Mouse (Mus musculus) forebrain, embryonic 14.5 days (tissue): ENCODE results near the gene Pate4. TPM values are rescaled to one million over a fixed set of nuclear protein-coding genes. Genes with fewer than 3 reads are reported as not detected.
"Not testable (repeated sequence)": the region's sequence is repeated elsewhere in the genome, so short reads cannot be mapped to it uniquely, and the experiment has no call there.

Source experiments
- ATAC-seq: fragments of 200-750 bp; cut with Nextera tagmentation; 2 replicates; pipeline ENCODE4 v1.8.0; 2017; ENCODE audit warnings: mild to moderate bottlenecking, moderate library complexity
- DNase-seq: peaks from one replicate; pipeline ENCODE4 v3.0.0-alpha.2; 2015; ENCODE audit warnings: low spot score
- H3K27ac ChIP-seq: fragments of 300-500 bp; sonication (generic); 2 replicates; pipeline ENCODE4 v1.5.1; 2014; ENCODE audit warnings: low read depth, mild to moderate bottlenecking, control low read depth, low read length, moderate library complexity
- H3K27me3 ChIP-seq: fragments of 300-500 bp; sonication (generic); replicated peaks from 2 replicates; pipeline ENCODE4 v1.6.1; 2014; ENCODE audit warnings: low read length, control low read depth, mixed read lengths; ENCODE audit not compliant: control insufficient read depth, insufficient read depth
- H3K36me3 ChIP-seq: fragments of 300-500 bp; sonication (generic); 2 replicates; pipeline ENCODE4 v1.6.1; 2014; ENCODE audit warnings: low read length, control low read depth; ENCODE audit not compliant: control insufficient read depth, insufficient read depth
- H3K4me1 ChIP-seq: fragments of 300-500 bp; sonication (generic); 2 replicates; pipeline ENCODE4 v1.6.1; 2014; ENCODE audit warnings: antibody characterized with exemption, low read length, control low read depth; ENCODE audit not compliant: control insufficient read depth, insufficient read depth
- H3K4me2 ChIP-seq: fragments of 300-500 bp; sonication (generic); 2 replicates; pipeline ENCODE4 v1.6.1; 2014; ENCODE audit warnings: mild to moderate bottlenecking, control low read depth, low read length
- H3K4me3 ChIP-seq: fragments of 300-500 bp; sonication (generic); 2 replicates; pipeline ENCODE4 v1.5.1; 2014; ENCODE audit warnings: low read depth, low read length, control low read depth
- H3K9ac ChIP-seq: fragments of 300-500 bp; sonication (generic); 2 replicates; pipeline ENCODE4 v1.6.1; 2014; ENCODE audit warnings: mild to moderate bottlenecking, low read length, control low read depth, moderate library complexity
- H3K9me3 ChIP-seq: fragments of 300-500 bp; sonication (generic); replicated peaks from 2 replicates; pipeline ENCODE4 v1.6.1; 2016; ENCODE audit warnings: low read length, control low read depth, mixed read lengths; ENCODE audit not compliant: control insufficient read depth
- WGBS: fragments of 180-500 bp; shearing (Covaris S2); extraction: QIAGEN DNeasy Blood & Tissue Kit; methylation state at CpG from one replicate; pipeline ENCODE4 v1.1.7; 2014; 5-methylcytosine and 5-hydroxymethylcytosine counted together
- polyA plus RNA-seq: library from polyadenylated mRNA; unstranded; fragments of >200 nt; fragmentation: Nextera tagmentation; extraction: Ambion mirVana; gene quantifications from 2 replicates; pipeline ENCODE4 v1.2.1, GENCODE M21; 2014

Pate4 gene
- not detected in 2 replicates for polyA plus RNA-seq

DNA sequence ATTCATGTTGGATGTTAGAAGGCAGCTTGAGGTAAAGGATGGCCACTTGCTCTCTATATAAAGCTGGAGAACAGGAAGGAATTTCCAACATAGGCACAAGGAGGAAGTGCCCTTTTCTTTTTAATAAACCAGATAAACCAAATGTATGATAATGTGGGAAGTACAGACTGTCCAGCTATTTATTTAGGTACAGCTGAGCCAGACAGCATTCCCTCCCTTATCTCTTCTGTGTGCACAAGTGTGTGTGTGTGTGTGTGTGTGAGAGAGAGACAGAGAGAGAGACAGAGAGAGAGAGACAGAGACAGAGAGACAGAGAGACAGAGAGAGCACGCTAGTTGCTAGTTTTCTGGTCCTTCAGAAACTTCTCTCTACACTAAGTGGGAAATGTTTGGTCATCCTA lies at the start of gene Pate4:
TSS of gene Pate4 (minus strand) at position 101 of the 400 bp plus-strand sequence.
- Histone ChIP-seq H3K4me2 (no peak within 1 kb of the TSS), H3K27ac (no peak within 1 kb of the TSS), H3K4me3 (no peak within 1 kb of the TSS), H3K27me3 (no peaks in the 10 kb centered on the region), H3K4me1 (no peaks in the 10 kb centered on the region), H3K9ac (no peak within 1 kb of the TSS), H3K36me3 (no peaks in the 10 kb centered on the region), H3K9me3 (no peaks in the 10 kb centered on the region)
- ATAC-seq (no peak), DNase-seq (no peak)
- WGBS, result 83% methylated on average over 1 of the region's 1 CpGs

DNA sequence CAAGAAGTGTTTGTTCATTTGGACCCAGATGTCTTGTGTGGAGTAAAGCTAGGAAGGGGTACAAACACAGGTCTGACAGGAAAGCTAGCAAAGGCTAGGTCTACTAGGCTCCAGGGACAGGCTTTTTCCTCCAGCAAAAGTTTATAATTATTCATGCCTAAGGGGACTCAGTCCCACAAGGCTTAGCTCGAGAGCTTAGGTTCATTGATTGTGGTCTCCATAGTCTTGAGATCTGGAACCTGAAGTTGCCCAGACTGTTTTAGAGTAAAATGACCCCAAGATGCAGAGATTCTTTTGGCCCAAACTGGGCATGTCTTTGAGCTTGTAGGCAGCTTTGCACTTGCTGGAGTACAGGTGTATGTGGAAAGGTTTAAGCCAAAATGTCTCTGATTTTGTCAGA lies 36.4 kb upstream of the Pate4 start, which contains the start of gene Pate3:
TSS of gene Pate3 (minus strand) at position 101 of the 400 bp plus-strand sequence.
- H3K4me3 ChIP-seq, result no peak within 1 kb of the TSS
- 74% methylated on average over 1 of the region's 1 CpGs for WGBS
- no peak for ATAC-seq

DNA sequence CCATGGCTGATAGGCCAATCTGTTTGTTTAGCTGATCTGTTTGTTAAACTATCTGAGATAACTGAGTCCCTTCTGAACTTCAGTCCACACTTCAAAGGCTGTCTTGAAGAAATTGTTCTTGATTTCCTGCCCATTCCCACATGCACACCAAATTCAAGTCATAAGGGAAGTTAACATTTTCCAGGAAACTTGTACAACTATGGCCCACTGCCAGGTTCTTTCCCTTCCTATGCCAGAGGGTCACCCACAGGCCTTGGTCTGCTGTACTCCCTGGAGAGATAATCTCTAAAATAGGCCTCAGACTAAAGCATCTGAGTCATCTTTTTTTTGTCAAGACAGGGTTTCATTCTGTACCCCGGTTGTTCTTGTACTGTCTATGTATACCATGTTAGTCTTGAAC lies 21.2 kb upstream of the Pate4 start:
- ATAC-seq (no peak), DNase-seq (no peak)
- Histone ChIP-seq H3K27me3 (no peaks in the 10 kb centered on the region), H3K36me3 (no peaks in the 10 kb centered on the region), H3K9ac (no peak overlapping the region), H3K9me3 (no peaks in the 10 kb centered on the region), H3K27ac (no peak overlapping the region), H3K4me2 (no peak overlapping the region), H3K4me3 (no peak overlapping the region), H3K4me1 (no peaks in the 10 kb centered on the region)
- 86% methylated on average over 1 of the region's 1 CpGs for WGBS

More for the DNA sequence above, 36.4 kb upstream of the Pate4 start, which contains the start of gene Pate3:
- no peaks in the 10 kb centered on the region for H3K9me3 ChIP-seq
- no peaks in the 10 kb centered on the region for H3K36me3 ChIP-seq
- no peaks in the 10 kb centered on the region for H3K27me3 ChIP-seq
- H3K9ac ChIP-seq, result no peak within 1 kb of the TSS
- no peak for DNase-seq
- no peak within 1 kb of the TSS for H3K4me2 ChIP-seq
- H3K4me1 ChIP-seq, result no peaks in the 10 kb centered on the region
- no peak within 1 kb of the TSS for H3K27ac ChIP-seq

DNA sequence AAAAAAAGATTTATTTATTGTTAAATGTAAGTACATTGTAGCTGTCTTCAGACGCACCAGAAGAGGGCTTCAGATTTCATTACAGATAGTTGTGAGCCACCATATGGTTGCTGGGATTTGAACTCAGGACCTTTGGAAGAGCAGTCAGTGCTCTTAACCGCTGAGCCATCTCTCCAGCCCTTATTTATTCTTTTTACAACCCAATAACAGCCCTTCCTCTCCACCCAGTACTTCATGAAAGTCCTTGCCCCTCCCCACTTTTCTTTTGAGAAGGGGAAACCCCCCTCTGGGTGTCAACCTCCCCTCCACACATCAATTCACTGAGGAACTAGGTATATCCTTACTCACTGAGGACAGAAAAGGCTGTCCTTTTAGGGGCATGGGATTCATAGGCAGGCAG lies 5.0 kb upstream of the Pate4 start:
- 67% methylated on average over 2 of the region's 2 CpGs for WGBS
- H3K9me3 ChIP-seq, H3K9ac ChIP-seq, H3K36me3 ChIP-seq, H3K4me2 ChIP-seq, H3K27me3 ChIP-seq, ATAC-seq, DNase-seq, H3K4me3 ChIP-seq, H3K27ac ChIP-seq, H3K4me1 ChIP-seq: not testable (repeated sequence)

DNA sequence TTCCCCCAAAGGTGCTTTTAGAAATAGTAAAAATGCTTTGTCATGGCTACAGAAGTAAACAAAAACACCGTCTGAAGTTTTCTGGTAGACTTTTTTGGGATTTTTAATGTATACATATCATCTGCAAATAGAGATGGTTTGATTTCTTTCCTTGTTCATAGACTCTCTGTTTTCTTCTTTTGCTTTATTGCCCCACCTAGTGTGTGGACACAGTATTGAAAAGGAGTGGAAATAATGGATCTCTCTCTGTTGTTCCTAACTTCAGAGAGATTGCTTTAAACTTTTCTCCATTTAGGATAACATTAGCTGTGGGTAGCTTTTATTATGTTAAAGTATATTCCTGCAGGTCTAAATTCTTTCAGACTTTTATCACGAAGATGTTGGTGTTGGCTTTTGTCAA lies 2.3 kb upstream of the Pate4 start:
- Histone ChIP-seq H3K9ac (no peak overlapping the region), H3K4me2 (no peak overlapping the region), H3K4me3 (no peak overlapping the region), H3K27me3 (no peaks in the 10 kb centered on the region), H3K36me3 (no peaks in the 10 kb centered on the region), H3K4me1 (no peaks in the 10 kb centered on the region), H3K9me3 (no peaks in the 10 kb centered on the region), H3K27ac (no peak overlapping the region)
- peak; percentile 17 for DNase-seq
- WGBS, result 36% methylated on average over 2 of the region's 2 CpGs
- ATAC-seq, result no peak

DNA sequence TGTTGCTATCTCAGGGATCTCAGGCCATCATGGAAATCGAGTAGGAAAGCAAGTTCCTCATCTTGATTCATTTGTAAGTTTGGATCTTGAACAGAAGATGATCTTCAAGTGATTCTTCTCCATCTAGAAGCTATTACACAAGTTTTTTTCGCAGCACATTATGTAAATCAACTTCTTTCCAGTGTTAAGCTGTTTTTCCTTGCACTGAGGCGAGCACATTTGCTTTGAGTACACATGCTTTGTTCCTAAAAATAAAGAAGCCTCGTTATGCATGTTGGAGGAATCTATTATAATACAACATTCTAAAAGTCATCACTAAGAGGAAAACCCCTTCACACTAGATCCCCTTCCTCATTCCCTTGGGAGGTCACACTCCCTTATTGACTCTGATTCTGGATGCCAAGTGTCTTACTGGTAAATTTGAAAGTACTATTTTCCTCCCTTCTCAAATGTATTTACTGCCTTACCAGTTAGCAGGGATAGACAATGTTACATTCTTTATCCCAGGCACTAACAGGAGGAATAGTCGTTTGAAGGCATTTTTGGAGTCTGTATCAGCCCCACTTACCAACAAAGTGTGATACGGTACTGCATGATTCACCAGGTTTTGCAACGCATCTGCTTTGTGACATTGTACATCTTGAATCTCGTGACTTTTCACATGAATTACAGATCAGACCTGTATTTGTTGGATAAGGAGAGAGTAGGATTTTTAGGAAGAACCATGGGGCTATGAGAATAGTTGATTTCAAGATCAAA lies 3.9 kb downstream of the Pate4 start:
- no peaks in the 10 kb centered on the region for H3K27me3 ChIP-seq
- DNase-seq (no peak), ATAC-seq (no peak)
- H3K4me3 ChIP-seq, result no peak overlapping the region
- H3K27ac ChIP-seq, result no peak overlapping the region
- WGBS, result 55% methylated on average over 8 of the region's 8 CpGs
- no peak overlapping the region for H3K4me2 ChIP-seq
- no peaks in the 10 kb centered on the region for H3K36me3 ChIP-seq
- no peak overlapping the region for H3K9ac ChIP-seq
- no peaks in the 10 kb centered on the region for H3K9me3 ChIP-seq
- no peaks in the 10 kb centered on the region for H3K4me1 ChIP-seq

DNA sequence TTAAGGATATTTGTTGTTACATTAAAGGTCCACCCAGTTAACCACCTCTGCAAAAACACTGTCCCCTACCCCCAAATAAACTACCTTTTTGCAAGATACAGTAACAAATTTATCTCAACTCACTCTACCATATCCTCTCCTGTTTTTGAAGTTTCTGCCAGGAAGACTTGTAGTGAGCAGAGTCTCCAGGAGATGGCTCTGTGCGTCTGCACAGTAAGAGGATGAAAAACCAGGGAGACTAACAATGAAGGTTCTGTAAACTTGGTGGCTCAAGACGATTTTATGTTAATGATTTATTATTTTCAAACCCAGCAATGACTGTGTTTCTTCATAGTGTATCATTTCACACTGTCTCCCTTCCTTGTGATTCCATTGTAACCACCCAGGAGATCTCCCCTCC lies 18.8 kb downstream of the Pate4 start:
- ATAC-seq, result no peak
- no peak overlapping the region for H3K4me3 ChIP-seq
- no peaks in the 10 kb centered on the region for H3K4me1 ChIP-seq
- no peaks in the 10 kb centered on the region for H3K36me3 ChIP-seq
- DNase-seq, result peak; percentile 43
- H3K27ac ChIP-seq, result no peak overlapping the region
- H3K9ac ChIP-seq, result no peak overlapping the region
- H3K4me2 ChIP-seq, result no peak overlapping the region
- H3K9me3 ChIP-seq, result no peaks in the 10 kb centered on the region
- 18% methylated on average over 2 of the region's 2 CpGs for WGBS
- no peaks in the 10 kb centered on the region for H3K27me3 ChIP-seq

DNA sequence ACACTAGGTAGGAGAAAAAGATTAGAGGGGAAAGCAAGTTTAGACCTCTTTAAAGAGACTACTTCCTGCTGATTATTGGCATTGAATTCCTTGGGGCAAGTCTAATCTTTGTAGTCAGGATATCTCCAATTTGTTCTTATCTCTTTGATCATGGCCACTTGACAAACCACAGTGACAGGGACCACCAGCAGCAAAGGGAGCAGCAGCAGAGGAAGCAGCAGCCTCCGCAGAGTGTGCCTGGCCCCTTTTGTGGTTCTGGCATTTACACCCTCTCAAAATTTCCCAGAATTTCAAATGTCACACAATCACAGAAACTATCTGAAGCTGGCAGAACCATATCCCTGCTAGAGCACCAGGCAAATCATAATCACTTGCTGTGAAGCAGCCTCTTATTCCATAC lies 24.1 kb downstream of the Pate4 start:
- H3K27me3 ChIP-seq, result no peaks in the 10 kb centered on the region
- no peaks in the 10 kb centered on the region for H3K36me3 ChIP-seq
- no peak overlapping the region for H3K4me3 ChIP-seq
- H3K4me1 ChIP-seq, result no peaks in the 10 kb centered on the region
- DNase-seq, result no peak
- no peak overlapping the region for H3K9ac ChIP-seq
- H3K4me2 ChIP-seq, result no peak overlapping the region
- no peak overlapping the region for H3K27ac ChIP-seq
- ATAC-seq, result no peak
- no peaks in the 10 kb centered on the region for H3K9me3 ChIP-seq
- WGBS, result 72% methylated on average over 1 of the region's 1 CpGs

DNA sequence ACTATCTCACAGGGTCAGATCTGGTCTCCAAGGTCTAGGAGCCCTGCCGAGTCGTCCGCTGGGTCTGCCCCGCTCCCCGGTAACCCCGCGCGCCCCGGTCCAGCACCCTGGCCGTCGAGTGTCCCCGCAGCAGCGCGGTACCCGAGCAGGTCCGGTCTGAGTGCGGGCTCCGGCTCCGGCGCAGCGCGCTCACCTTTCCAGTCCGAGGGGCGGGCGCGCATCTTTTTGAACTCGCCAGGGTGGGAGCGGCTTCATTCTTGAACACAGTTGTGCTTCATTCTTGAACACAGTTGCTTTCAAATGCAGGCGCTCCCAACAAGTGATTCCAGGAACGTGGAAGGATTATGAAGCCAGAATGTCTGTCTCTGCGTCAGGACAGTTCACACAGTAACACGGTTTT lies 37.3 kb downstream of the Pate4 start:
- Histone ChIP-seq H3K4me2 (peak overlapping the region; percentile 53), H3K4me1 (no peaks in the 10 kb centered on the region; the same call in 1 of the 2 replicates), H3K27ac (no peak overlapping the region), H3K9me3 (no peaks in the 10 kb centered on the region), H3K9ac (peak overlapping the region; percentile 40; the same call in 1 of the 2 replicates), H3K36me3 (no peaks in the 10 kb centered on the region), H3K27me3 (0 out of 2 replicates have a peak, but pooled peaks cover 4% of the 10 kb centered on the region), H3K4me3 (peak overlapping the region; percentile 22)
- ATAC-seq, result no peak
- peak; percentile 6 for DNase-seq
- 4% methylated on average over 32 of the region's 32 CpGs for WGBS
